ENCODE assay signal across 8 mouse cellular contexts in genomic region chr5:136245541-136246451, GRCm38 (mm10). TPM values are rescaled to one million over a fixed set of nuclear protein-coding genes. Genes with fewer than 3 reads are reported as not detected.
DNase-seq lines count a peak whose midpoint lies in the region; ATAC-seq and TF ChIP-seq lines count a peak whose summit lies in the region.

No protein-coding gene starts in this region.

- WGBS in heart, embryonic 12.5 days: 13% methylated on average over 15 of the region's 15 CpGs
- WGBS in heart, postnatal 0 days: 19% methylated on average over 15 of the region's 15 CpGs

- DNase-seq in heart, postnatal 25 days (ENCODE audit: low spot score): no peak
- no peak for DNase-seq in ES-E14 (ENCODE audit: low read depth, low spot score)
- no peak for DNase-seq in heart, postnatal 0 days (ENCODE audit: low spot score)
- no peak for DNase-seq in cerebellum, postnatal 10 days
- DNase-seq in frontal cortex, postnatal 36 days (ENCODE audit: low spot score in 2 of 2): no peak
- no peak for DNase-seq in urinary bladder, adult 18-20 months (ENCODE audit: low spot score in 2 of 2)

- peaks cover 20% of the 10 kb centered on the region for H3K4me1 ChIP-seq in heart, embryonic 12.5 days (replicated peaks)
- peaks cover 0 to 10% of the 10 kb centered on the region in 2 experiments; a peak in 2 of 4 replicates for H3K4me1 ChIP-seq in ES-E14 (ENCODE audit: control insufficient read depth in 2 of 2, insufficient read depth in 2 of 2, low read length in 2 of 2, poor library complexity in 1 of 2)
- H3K4me1 ChIP-seq in heart, postnatal 0 days (ENCODE audit: control insufficient read depth, insufficient read depth): peaks cover 8% of the 10 kb centered on the region; the same call in 1 of the 2 replicates

- no peak for TF ChIP-seq CTCF in heart, postnatal 0 days (IDR thresholded peaks at IDR 0.05; ENCODE audit: low read depth)

- no peaks in the 10 kb centered on the region for H3K9me3 ChIP-seq in heart, embryonic 12.5 days (replicated peaks)
- no peaks in the 10 kb centered on the region for H3K9me3 ChIP-seq in ES-E14 (ENCODE audit: control insufficient read depth, insufficient read depth, low read depth, low read length)
- no peaks in the 10 kb centered on the region for H3K9me3 ChIP-seq in heart, postnatal 0 days (replicated peaks; ENCODE audit: control insufficient read depth, low read length)

- H3K27me3 ChIP-seq in heart, embryonic 12.5 days (replicated peaks): peaks cover 24% of the 10 kb centered on the region
- H3K27me3 ChIP-seq in heart, postnatal 0 days (ENCODE audit: control insufficient read depth, insufficient read depth, low read length): peaks cover 24% of the 10 kb centered on the region

- H3K4me3 ChIP-seq in heart, embryonic 12.5 days: peak overlapping the region; percentile 65
- H3K4me3 ChIP-seq in ES-E14 (ENCODE audit: insufficient read depth in 1 of 2, low read depth in 1 of 2, low read length in 2 of 2, poor library complexity in 1 of 2, severe bottlenecking in 1 of 2): peak overlapping the region; percentile 86 to 87; a peak in 3 of 4 replicates
- H3K4me3 ChIP-seq in heart, postnatal 0 days (ENCODE audit: low read depth, low read length): peak overlapping the region; percentile 67

- in situ Hi-C loops in ES-E14 (cut with MboI; ENCODE audit: low sequenced_read_pairs in 2 of 2, unreplicated experiment in 2 of 2): no loop called here

- intact Hi-C loops in heart, postnatal 25 days (cut with DNase I): no loop called here

- peak overlapping the region; percentile 95 for H3K4me2 ChIP-seq in heart, embryonic 12.5 days
- H3K4me2 ChIP-seq in heart, postnatal 0 days (ENCODE audit: low read depth, low read length): peak overlapping the region; percentile 93

- no peak overlapping the region for H3K9ac ChIP-seq in heart, embryonic 12.5 days
- H3K9ac ChIP-seq in ES-E14 (ENCODE audit: insufficient read depth, low read depth, low read length, poor library complexity, severe bottlenecking): no peak overlapping the region
- no peak overlapping the region for H3K9ac ChIP-seq in heart, postnatal 0 days (replicated peaks; ENCODE audit: low read depth, low read length)

- 0 out of 2 replicates have a peak overlapping the region, but pooled peaks have one; percentile 43 for H3K27ac ChIP-seq in heart, embryonic 12.5 days (ENCODE audit: poor library complexity, severe bottlenecking)
- H3K27ac ChIP-seq in ES-E14 (ENCODE audit: insufficient read depth, low read depth, low read length, poor library complexity, severe bottlenecking): no peak overlapping the region
- peak overlapping the region; percentile 78; the same call in 1 of the 2 replicates for H3K27ac ChIP-seq in heart, postnatal 0 days (ENCODE audit: low read depth)

- TF ChIP-seq EP300 in heart, postnatal 0 days (IDR thresholded peaks at IDR 0.05; ENCODE audit: low read depth): no peak

- peaks cover 10% of the 10 kb centered on the region for H3K36me3 ChIP-seq in heart, embryonic 12.5 days
- H3K36me3 ChIP-seq in ES-E14 (ENCODE audit: control insufficient read depth, insufficient read depth, low read length, poor library complexity, severe bottlenecking): no peaks in the 10 kb centered on the region
- H3K36me3 ChIP-seq in heart, postnatal 0 days (replicated peaks; ENCODE audit: control insufficient read depth, insufficient read depth, low read length): no peaks in the 10 kb centered on the region

- no peak for ATAC-seq in heart, embryonic 12.5 days (ENCODE audit: insufficient number of reproducible peaks, low FRiP score)
- no peak for ATAC-seq in heart, postnatal 0 days (ENCODE audit: insufficient read depth, low read depth)
- ATAC-seq in megakaryocyte-erythroid progenitor cell, adult 5-6 weeks (replicated peaks; ENCODE audit: low FRiP score, low TSS enrichment, poor library complexity, severe bottlenecking): 0 out of 2 replicates have a peak, but pooled peaks have one; percentile 10

TF ChIP-seq in ES-E14, 5 proteins besides CTCF, POLR2A, EP300 and RAD21:
- TF ChIP-seq MAFK (IDR thresholded peaks at IDR 0.05; ENCODE audit: insufficient read depth, low read depth, low read length): no peak
- no peak for TF ChIP-seq HCFC1 (IDR thresholded peaks at IDR 0.05; ENCODE audit: borderline replicate concordance, insufficient read depth, low read length)
- TF ChIP-seq ZC3H11A (IDR thresholded peaks at IDR 0.05; ENCODE audit: borderline replicate concordance, low read depth, low read length): no peak
- TF ChIP-seq CHD2 (IDR thresholded peaks at IDR 0.05; ENCODE audit: low read depth, low read length): no peak
- no peak for TF ChIP-seq ZNF384 (IDR thresholded peaks at IDR 0.05; ENCODE audit: low read depth, low read length)
TF ChIP-seq in ES-E14: peak in this region for 0.

RNA-seq across cellular contexts. Expression of gene Sh2b2, which starts 0.6 kb away (rescaled TPM):
- 1.5 and 1.9 TPM in 2 replicates for polyA plus RNA-seq in heart, embryonic 12.5 days (2016; fragmentation: Nextera tagmentation; extraction: Ambion mirVana)
- total RNA-seq in heart, postnatal 25 days (2021): under 1 TPM; 0.62 to 0.75 TPM
- total RNA-seq in ES-E14 (2012; rRNA removed): 3.3 and 3.8 TPM in 2 replicates
- total RNA-seq in heart, postnatal 0 days (2014; rRNA removed; ENCODE audit: low replicate concordance): 0.97 and 2.0 TPM in 2 replicates
- 0.41 and 0.63 TPM in 2 replicates for polyA plus RNA-seq in heart, postnatal 0 days (2015; fragmentation: Nextera tagmentation; extraction: Ambion mirVana)
- 1.7 and 3.0 TPM in 2 replicates for total RNA-seq in megakaryocyte-erythroid progenitor cell, adult 5-6 weeks (2014; fragmentation: Nextera tagmentation)
- 0.09 and 1.8 TPM in 2 replicates for total RNA-seq in megakaryocyte-erythroid progenitor cell, adult 5-6 weeks (2017)

RNA-seq across cellular contexts. Expression of gene Prkrip1, which starts 47.0 kb away (rescaled TPM):
- 41.8 and 48.1 TPM in 2 replicates for polyA plus RNA-seq in heart, embryonic 12.5 days (2016; fragmentation: Nextera tagmentation; extraction: Ambion mirVana)
- total RNA-seq in heart, postnatal 25 days (2021): 10 to 100 TPM; 17.3 to 20.9 TPM
- total RNA-seq in ES-E14 (2012; rRNA removed): 39.1 and 52.8 TPM in 2 replicates
- 1.7 and 8.4 TPM in 2 replicates for total RNA-seq in heart, postnatal 0 days (2014; rRNA removed; ENCODE audit: low replicate concordance)
- polyA plus RNA-seq in heart, postnatal 0 days (2015; fragmentation: Nextera tagmentation; extraction: Ambion mirVana): 32.7 and 34.0 TPM in 2 replicates
- total RNA-seq in megakaryocyte-erythroid progenitor cell, adult 5-6 weeks (2014; fragmentation: Nextera tagmentation): 24.2 and 32.6 TPM in 2 replicates
- total RNA-seq in megakaryocyte-erythroid progenitor cell, adult 5-6 weeks (2017): 67.4 and 131 TPM in 2 replicates
